Mouse (Mus musculus): Measurements from ENCODE around the gene Scml4. TPM values are rescaled to one million over a fixed set of nuclear protein-coding genes. Genes with fewer than 3 reads are reported as not detected.

Scml4 gene
- total RNA-seq, 2 experiments from 2014 or later: 3.6 TPM

GRCm38 (mm10) chr10:42984886-42985285, 124.7 kb downstream of the Scml4 start:
- DNase-seq: no peak
- intact Hi-C loops (cut with DNase I): no loop called here

GRCm38 (mm10) chr10:42987594-42988052, 127.5 kb downstream of the Scml4 start:
- DNase-seq: peak; percentile 72

DNA sequence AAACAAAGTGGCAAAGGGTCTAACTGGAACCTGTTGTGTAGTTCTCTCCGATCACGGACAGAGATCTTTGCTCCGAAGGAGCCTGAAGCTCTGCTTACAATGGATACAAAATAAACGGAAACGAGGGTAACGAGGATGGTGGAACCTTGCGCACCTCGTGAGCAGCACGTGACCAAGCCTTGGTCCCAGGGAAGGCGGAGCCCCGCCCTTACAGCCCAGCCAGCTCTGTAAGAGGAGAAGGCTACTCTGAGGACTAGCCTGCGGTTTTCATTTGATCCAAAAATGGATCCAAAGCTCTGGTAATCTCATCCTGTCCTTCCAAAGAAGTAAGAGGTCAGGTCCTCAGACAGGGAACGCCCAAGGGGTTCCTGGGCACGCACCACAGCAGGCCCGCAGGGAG, 128.5 kb downstream of the Scml4 start:
- DNase-seq: no peak
- intact Hi-C loops (cut with DNase I): no loop called here

More at GRCm38 (mm10) chr10:42987594-42988052, 127.5 kb downstream of the Scml4 start:
- intact Hi-C loops (cut with DNase I): loop anchor here (1.0 kb wide), 1 partner anchor 29 kb away; no protein-coding TSS in a partner anchor

- peak; percentile 52 to 77 for DNase-seq
- intact Hi-C loops (cut with DNase I): loop anchor here (2.0 kb wide), 1 partner anchor 147 kb away; no protein-coding TSS in a partner anchor
Observed at GRCm38 (mm10) chr10:42989910-42990309, 129.7 kb downstream of the Scml4 start.

- intact Hi-C loops (cut with DNase I): loop anchor here (2.0 kb wide), 1 partner anchor 148 kb away; no protein-coding TSS in a partner anchor
- DNase-seq: no peak
Observed at GRCm38 (mm10) chr10:42991018-42991417, 130.8 kb downstream of the Scml4 start.

- DNase-seq: no peak
- intact Hi-C loops (cut with DNase I): no loop called here
Observed at GRCm38 (mm10) chr10:42994331-42994782, 134.2 kb downstream of the Scml4 start.

GRCm38 (mm10) chr10:42995484-42995895, 135.3 kb downstream of the Scml4 start:
- intact Hi-C loops (cut with DNase I): no loop called here
- DNase-seq: no peak

GRCm38 (mm10) chr10:42997278-42997677, 137.1 kb downstream of the Scml4 start:
- intact Hi-C loops (cut with DNase I): no loop called here
- no peak for DNase-seq

- no peak for DNase-seq
- intact Hi-C loops (cut with DNase I): no loop called here
Observed at GRCm38 (mm10) chr10:42999324-42999723, 139.2 kb downstream of the Scml4 start.

DNA sequence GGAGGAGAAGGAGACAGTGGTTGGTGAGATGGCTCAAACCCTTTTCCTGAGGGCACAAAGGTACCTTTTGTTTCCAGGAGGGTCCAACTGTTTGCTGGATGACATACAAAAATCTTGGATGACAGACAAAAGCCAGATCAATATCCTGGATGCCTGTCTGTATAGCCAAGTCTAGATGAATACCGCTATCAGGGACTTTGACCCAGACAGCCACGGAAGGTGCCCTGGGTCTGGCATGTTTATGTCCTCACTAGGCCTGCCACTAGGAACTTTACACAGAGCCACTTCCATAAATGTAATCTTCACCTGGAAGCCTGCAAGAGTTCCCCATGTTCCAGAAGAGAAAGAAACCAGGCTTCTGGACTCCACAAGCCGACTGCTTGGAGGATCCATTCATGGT, 141.3 kb downstream of the Scml4 start:
- DNase-seq: no peak
- intact Hi-C loops (cut with DNase I): no loop called here

DNA sequence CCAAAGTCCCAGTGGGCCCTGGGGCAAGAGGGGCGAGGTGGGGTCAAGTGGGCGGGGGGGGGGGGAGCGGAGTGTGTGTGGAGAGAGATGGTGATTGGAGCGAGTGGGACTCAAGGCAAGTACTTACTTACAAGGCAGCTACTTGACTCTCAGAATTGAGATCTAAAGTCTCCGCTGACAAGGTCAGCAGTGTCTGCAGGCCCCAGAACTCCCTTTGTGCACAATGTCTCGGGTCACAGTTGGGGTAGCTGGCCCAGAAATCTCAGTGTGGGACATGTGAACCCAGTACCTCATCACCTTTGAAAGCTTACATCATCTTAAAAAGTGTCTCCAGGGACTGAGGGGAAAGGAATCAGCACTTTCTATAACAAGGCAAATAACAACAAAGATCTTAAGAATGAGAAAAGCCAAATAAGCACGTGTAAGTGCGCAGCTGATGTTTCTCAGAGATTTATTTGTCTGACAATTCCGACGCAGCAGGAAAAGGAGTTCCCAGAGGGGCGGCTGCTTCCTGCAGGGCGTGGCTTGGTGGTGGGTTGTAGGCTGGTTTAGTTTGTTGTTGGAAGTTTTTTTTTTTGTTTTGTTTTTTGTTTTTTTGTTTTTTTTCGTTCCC, 142.0 kb downstream of the Scml4 start:
- peak; percentile 39 to 51 for DNase-seq
- intact Hi-C loops (cut with DNase I): no loop called here

DNA sequence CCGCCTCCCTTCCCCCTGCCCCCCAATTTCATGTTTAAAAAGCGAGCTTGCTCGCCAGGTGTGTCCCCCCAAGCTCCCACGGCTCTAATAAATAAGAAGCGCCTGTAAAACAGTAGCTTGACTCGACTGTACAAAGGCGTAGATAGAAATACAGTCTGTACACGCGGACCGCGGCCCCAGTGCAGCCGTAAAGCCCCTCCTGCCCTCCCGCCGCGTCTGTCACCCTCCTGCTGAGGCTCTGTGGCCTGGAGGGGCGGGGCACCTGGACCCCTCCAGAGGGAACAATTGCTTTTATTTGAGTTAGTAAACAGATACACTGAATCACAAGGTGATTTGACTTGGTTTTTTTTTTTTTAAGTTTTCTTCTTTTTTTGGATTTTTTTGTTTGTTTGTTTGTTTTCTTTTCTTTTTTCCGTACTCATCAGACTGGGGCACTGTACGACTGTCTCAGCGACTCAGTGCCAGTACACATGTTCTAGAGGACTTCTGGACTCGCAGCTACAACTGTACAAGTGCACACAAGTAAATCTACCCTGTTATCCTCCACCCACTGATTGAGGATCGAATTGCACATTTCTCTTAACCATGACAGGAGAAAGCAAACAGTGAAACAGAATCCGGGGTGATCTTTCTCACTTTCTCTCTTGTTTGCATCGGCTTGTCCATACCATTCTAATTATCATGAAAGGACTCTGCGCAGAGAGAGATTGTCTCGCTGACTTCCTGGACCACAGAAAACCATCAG, 142.7 kb downstream of the Scml4 start:
- intact Hi-C loops (cut with DNase I): no loop called here
- no peak for DNase-seq

DNA sequence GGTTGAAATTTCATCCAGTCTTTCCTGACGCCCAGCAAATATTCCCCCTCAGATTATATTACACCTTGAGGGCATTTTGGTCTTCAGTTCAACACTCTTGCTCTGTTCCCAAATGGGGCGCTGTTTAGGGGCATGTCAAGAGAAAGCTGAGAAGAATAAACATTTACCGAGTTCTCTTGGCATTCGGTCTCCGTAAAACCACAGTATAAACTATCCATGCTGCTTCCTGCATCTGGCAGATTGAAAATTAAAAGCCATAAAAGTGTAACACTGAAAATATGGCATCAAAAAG, 143.2 kb downstream of the Scml4 start:
- intact Hi-C loops (cut with DNase I): no loop called here
- DNase-seq: no peak

DNA sequence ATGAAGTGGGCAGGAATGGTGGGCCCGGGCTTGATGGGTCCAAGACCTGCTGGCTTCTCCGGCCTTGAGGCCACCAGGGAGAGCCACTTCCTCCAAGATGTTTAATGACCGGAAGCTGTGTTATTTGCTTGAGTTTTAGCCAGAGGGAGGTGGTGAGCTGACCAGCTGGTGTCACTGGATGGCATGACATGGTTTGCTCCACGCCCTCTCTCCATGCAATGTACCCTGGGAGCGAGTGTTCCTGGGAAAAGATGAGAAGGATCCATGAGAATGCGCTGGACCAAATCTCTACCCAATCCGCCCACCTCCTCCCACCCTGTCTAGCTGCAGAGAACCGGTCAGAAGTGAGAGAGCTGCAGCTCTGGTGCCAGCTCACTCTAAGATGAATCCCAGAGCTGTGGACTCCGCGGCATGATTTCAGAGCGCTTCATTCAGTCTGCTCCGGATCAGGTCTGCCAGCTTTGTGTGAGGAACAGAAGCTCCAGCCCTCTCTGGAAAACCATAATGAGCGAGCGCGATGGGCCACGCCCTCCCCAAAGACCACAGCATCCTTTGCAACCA, 144.1 kb downstream of the Scml4 start:
- no peak for DNase-seq
- intact Hi-C loops (cut with DNase I): no loop called here

GRCm38 (mm10) chr10:43005031-43005430, 144.9 kb downstream of the Scml4 start:
- no peak for DNase-seq
- intact Hi-C loops (cut with DNase I): loop anchor here (5.0 kb wide), 2 partner anchors 67 to 367 kb away; no protein-coding TSS in a partner anchor

- no peak for DNase-seq
Observed at GRCm38 (mm10) chr10:43005677-43006076, 145.5 kb downstream of the Scml4 start.

DNA sequence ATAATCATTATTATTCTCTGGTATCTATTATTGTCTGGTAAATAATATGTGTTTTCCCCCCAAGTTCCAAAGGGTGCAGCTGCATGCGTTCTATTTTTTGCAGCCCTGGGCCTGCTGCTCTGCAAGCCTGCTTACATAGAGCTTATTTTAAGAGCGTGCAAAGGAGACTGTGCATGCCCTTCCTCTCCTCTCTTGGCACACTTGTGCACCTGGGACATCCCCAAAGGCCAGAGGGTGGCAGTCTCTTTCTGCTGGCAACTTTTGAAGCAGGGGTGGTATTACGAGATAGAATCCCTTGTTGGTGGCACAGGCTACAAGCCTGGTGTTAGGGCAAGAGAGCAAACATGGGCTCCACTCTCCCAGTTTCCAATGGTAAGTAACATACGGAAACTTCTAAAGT, 146.4 kb downstream of the Scml4 start:
- intact Hi-C loops (cut with DNase I): loop anchor here (2.0 to 5.0 kb wide), 3 partner anchors 66 to 366 kb away; no protein-coding TSS in a partner anchor
- peak; percentile 66 to 77 for DNase-seq

More at GRCm38 (mm10) chr10:43005677-43006076, 145.5 kb downstream of the Scml4 start:
- intact Hi-C loops (cut with DNase I): loop anchor here (2.0 to 5.0 kb wide), 3 partner anchors 67 to 367 kb away; no protein-coding TSS in a partner anchor

DNA sequence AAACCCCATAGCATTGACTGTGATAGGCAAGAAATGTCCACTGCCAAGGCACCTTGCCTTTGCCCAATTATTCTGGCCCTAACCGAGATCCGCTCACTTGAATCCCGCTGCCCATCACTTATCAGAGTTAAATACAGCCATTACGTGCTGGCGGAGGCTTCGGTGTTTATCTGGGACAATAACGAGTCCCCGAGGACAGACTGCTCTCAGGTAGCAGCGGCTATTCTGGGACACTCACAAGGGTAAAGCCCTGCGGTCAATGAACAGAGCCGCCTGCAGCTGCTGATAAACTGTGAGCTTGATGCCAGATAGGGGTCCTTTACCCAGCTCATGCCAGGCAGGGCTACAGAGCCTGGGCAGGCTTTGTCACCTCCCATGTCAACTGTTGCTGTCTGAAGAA, 147.9 kb downstream of the Scml4 start:
- peak; percentile 36 to 65 for DNase-seq
- intact Hi-C loops (cut with DNase I): loop anchor here (5.0 kb wide), 2 partner anchors 64 to 364 kb away; no protein-coding TSS in a partner anchor

Measured in heart, postnatal 10 days (tissue).